Mouse (Mus musculus) midbrain, embryonic 10.5 days (tissue): ENCODE measurements at regions not wholly inside any gene's neighbourhood (a gene's known extent, or its start where the extent isn't known, plus 50 kb on each side); places are given as distances from the start of the nearest gene placed in this dataset.
"Not testable (repeated sequence)": the region's sequence is repeated elsewhere in the genome, so short reads cannot be mapped to it uniquely, and the experiment has no call there.

Experiments used
- DNase-seq: peaks from one replicate; pipeline ENCODE4 v3.0.0-alpha.2; 2017; ENCODE audit warnings: low spot score
- H3K27ac ChIP-seq: fragments of 300-500 bp; sonication (generic); replicated peaks from 2 replicates; pipeline ENCODE4 v1.5.1; 2016; ENCODE audit warnings: mild to moderate bottlenecking
- H3K27me3 ChIP-seq: fragments of 300-500 bp; sonication (generic); 2 replicates; pipeline ENCODE4 v1.6.1; 2016; ENCODE audit warnings: low read depth, mild to moderate bottlenecking; ENCODE audit not compliant: poor library complexity, severe bottlenecking
- H3K36me3 ChIP-seq: fragments of 300-500 bp; sonication (generic); 2 replicates; pipeline ENCODE4 v1.6.1; 2016; ENCODE audit warnings: mild to moderate bottlenecking, moderate library complexity
- H3K4me1 ChIP-seq: fragments of 300-500 bp; sonication (generic); 2 replicates; pipeline ENCODE4 v1.6.1; 2016
- H3K4me3 ChIP-seq: fragments of 300-500 bp; sonication (generic); 2 replicates; pipeline ENCODE4 v1.5.1; 2016; ENCODE audit warnings: mild to moderate bottlenecking, moderate library complexity
- H3K9me3 ChIP-seq: fragments of 300-500 bp; sonication (generic); replicated peaks from 2 replicates; pipeline ENCODE4 v1.6.1; 2016; ENCODE audit warnings: mild to moderate bottlenecking
- WGBS: fragments of 180-500 bp; shearing (Covaris S2); methylation state at CpG from one replicate; pipeline ENCODE4 v1.1.7; 2016; 5-methylcytosine and 5-hydroxymethylcytosine counted together

- H3K4me1 ChIP-seq: no peaks in the 10 kb centered on the region
- no peaks in the 10 kb centered on the region for H3K9me3 ChIP-seq
- no peaks in the 10 kb centered on the region for H3K27me3 ChIP-seq
- H3K4me3 ChIP-seq: no peak overlapping the region
- H3K27ac ChIP-seq: no peak overlapping the region
- H3K36me3 ChIP-seq: no peaks in the 10 kb centered on the region
- no peak for DNase-seq
Measured at GRCm38 (mm10) chr1:16904690-16905089, 811.6 kb upstream of the 4930444P10Rik start.

GRCm38 (mm10) chr1:16868383-16868782 lies 775.3 kb upstream of the 4930444P10Rik start:
- not testable (repeated sequence) for H3K4me1 ChIP-seq, H3K4me3 ChIP-seq, H3K36me3 ChIP-seq, H3K9me3 ChIP-seq, H3K27ac ChIP-seq, DNase-seq, H3K27me3 ChIP-seq
- 78% methylated on average over 3 of the region's 3 CpGs for WGBS

GRCm38 (mm10) chr1:16867086-16867835 lies 774.1 kb upstream of the 4930444P10Rik start:
- not testable (repeated sequence) for H3K36me3 ChIP-seq, H3K27me3 ChIP-seq, DNase-seq, H3K27ac ChIP-seq, H3K4me3 ChIP-seq, H3K4me1 ChIP-seq, H3K9me3 ChIP-seq
- 91% methylated on average over 6 of the region's 6 CpGs for WGBS

GRCm38 (mm10) chr1:16837111-16837510 lies 744.0 kb upstream of the 4930444P10Rik start:
- no peak for DNase-seq
- Histone ChIP-seq H3K4me1 (no peaks in the 10 kb centered on the region), H3K27ac (no peak overlapping the region), H3K4me3 (no peak overlapping the region), H3K9me3 (no peaks in the 10 kb centered on the region), H3K27me3 (no peaks in the 10 kb centered on the region), H3K36me3 (no peaks in the 10 kb centered on the region)

GRCm38 (mm10) chr1:16824709-16825108 lies 731.6 kb upstream of the 4930444P10Rik start:
- not testable (repeated sequence) for H3K4me3 ChIP-seq, H3K4me1 ChIP-seq, H3K9me3 ChIP-seq, H3K27ac ChIP-seq, DNase-seq, H3K27me3 ChIP-seq, H3K36me3 ChIP-seq
- 73% methylated on average over 4 of the region's 4 CpGs for WGBS

- DNase-seq: no peak
- WGBS: 74% methylated on average over 3 of the region's 3 CpGs
- Histone ChIP-seq H3K27ac (no peak overlapping the region), H3K4me1 (no peaks in the 10 kb centered on the region), H3K9me3 (no peaks in the 10 kb centered on the region), H3K4me3 (no peak overlapping the region), H3K27me3 (no peaks in the 10 kb centered on the region), H3K36me3 (no peaks in the 10 kb centered on the region)
Measured at GRCm38 (mm10) chr1:16824057-16824456, 730.9 kb upstream of the 4930444P10Rik start.

- no peak for DNase-seq
- WGBS: 79% methylated on average over 2 of the region's 2 CpGs
Measured at GRCm38 (mm10) chr1:16821186-16821585, 728.1 kb upstream of the 4930444P10Rik start.

GRCm38 (mm10) chr1:16816572-16816971 lies 723.4 kb upstream of the 4930444P10Rik start:
- Histone ChIP-seq H3K4me3 (no peak overlapping the region), H3K27ac (no peak overlapping the region), H3K4me1 (no peaks in the 10 kb centered on the region), H3K27me3 (no peaks in the 10 kb centered on the region), H3K36me3 (no peaks in the 10 kb centered on the region), H3K9me3 (no peaks in the 10 kb centered on the region)
- no peak for DNase-seq
- WGBS: 95% methylated on average over 7 of the region's 7 CpGs

More at GRCm38 (mm10) chr1:16821186-16821585, 728.1 kb upstream of the 4930444P10Rik start:
- Histone ChIP-seq H3K27ac (no peak overlapping the region), H3K4me3 (no peak overlapping the region), H3K36me3 (no peaks in the 10 kb centered on the region), H3K4me1 (no peaks in the 10 kb centered on the region), H3K27me3 (no peaks in the 10 kb centered on the region), H3K9me3 (no peaks in the 10 kb centered on the region)

GRCm38 (mm10) chr1:16815731-16816130 lies 722.6 kb upstream of the 4930444P10Rik start:
- H3K4me1 ChIP-seq: no peaks in the 10 kb centered on the region
- H3K36me3 ChIP-seq: no peaks in the 10 kb centered on the region
- no peak for DNase-seq
- H3K27ac ChIP-seq: no peak overlapping the region
- H3K9me3 ChIP-seq: no peaks in the 10 kb centered on the region
- H3K4me3 ChIP-seq: no peak overlapping the region
- H3K27me3 ChIP-seq: no peaks in the 10 kb centered on the region

- no peaks in the 10 kb centered on the region for H3K27me3 ChIP-seq
- no peaks in the 10 kb centered on the region for H3K9me3 ChIP-seq
- no peaks in the 10 kb centered on the region for H3K36me3 ChIP-seq
- H3K4me3 ChIP-seq: no peak overlapping the region
- DNase-seq: no peak
- no peaks in the 10 kb centered on the region for H3K4me1 ChIP-seq
- WGBS: 95% methylated on average over 10 of the region's 10 CpGs
- no peak overlapping the region for H3K27ac ChIP-seq
Measured at GRCm38 (mm10) chr1:16809370-16810150, 716.4 kb upstream of the 4930444P10Rik start.

GRCm38 (mm10) chr1:16798292-16798691 lies 705.2 kb upstream of the 4930444P10Rik start:
- 78% methylated on average over 6 of the region's 6 CpGs for WGBS
- H3K27me3 ChIP-seq: no peaks in the 10 kb centered on the region

GRCm38 (mm10) chr1:16796449-16796848 lies 703.3 kb upstream of the 4930444P10Rik start:
- Histone ChIP-seq H3K27ac (no peak overlapping the region), H3K4me1 (no peaks in the 10 kb centered on the region), H3K36me3 (no peaks in the 10 kb centered on the region), H3K4me3 (no peak overlapping the region), H3K9me3 (no peaks in the 10 kb centered on the region), H3K27me3 (no peaks in the 10 kb centered on the region)
- WGBS: 94% methylated on average over 1 of the region's 1 CpGs
- DNase-seq: no peak

More at GRCm38 (mm10) chr1:16798292-16798691, 705.2 kb upstream of the 4930444P10Rik start:
- Histone ChIP-seq H3K9me3 (no peaks in the 10 kb centered on the region), H3K36me3 (no peaks in the 10 kb centered on the region), H3K4me1 (no peaks in the 10 kb centered on the region), H3K27ac (no peak overlapping the region), H3K4me3 (no peak overlapping the region)
- peak; percentile 69 for DNase-seq

- Histone ChIP-seq H3K36me3 (no peaks in the 10 kb centered on the region), H3K4me3 (no peak overlapping the region), H3K4me1 (no peaks in the 10 kb centered on the region), H3K27ac (no peak overlapping the region), H3K9me3 (no peaks in the 10 kb centered on the region), H3K27me3 (no peaks in the 10 kb centered on the region)
- no peak for DNase-seq
- WGBS: 96% methylated on average over 4 of the region's 4 CpGs
Measured at GRCm38 (mm10) chr1:16790733-16791309, 697.7 kb upstream of the 4930444P10Rik start.
